Mouse (Mus musculus): Measurements from ENCODE around the gene Tent4a. TPM values are rescaled to one million over a fixed set of nuclear protein-coding genes. Genes with fewer than 3 reads are reported as not detected.
A peak's percentile ranks its signal among the peaks of the same experiment; 100 is the strongest.

Tent4a gene
- polyA plus RNA-seq, 1 experiment = 25.4 TPM

DNA sequence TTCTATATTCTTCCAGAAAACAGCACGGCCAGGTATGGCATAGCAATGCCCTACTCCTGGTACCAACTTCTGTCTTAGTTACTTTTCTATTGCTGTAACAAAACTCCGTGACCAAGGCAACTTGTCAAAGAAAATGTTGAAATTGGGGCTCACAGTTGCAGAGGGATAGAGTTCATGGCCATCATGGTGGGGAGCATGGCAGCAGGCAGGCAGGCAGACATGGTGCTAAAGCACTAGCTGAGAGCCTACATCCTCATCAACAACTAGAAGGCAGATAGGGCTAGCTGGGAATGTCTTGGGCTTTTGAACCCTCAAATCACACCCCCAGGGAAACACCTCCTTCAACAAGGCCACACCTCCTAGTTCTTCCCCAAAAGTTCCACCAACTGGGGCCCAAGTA is 16.4 kb upstream of the Tent4a start:
- H3K4me1 ChIP-seq (ENCODE audit: control insufficient read depth, insufficient read depth, low read length) = no peaks in the 10 kb centered on the region
- no peak overlapping the region for H3K4me3 ChIP-seq (ENCODE audit: insufficient read depth, low read length)
- no peak overlapping the region for H3K27ac ChIP-seq (ENCODE audit: insufficient read depth, low read length)
- TF ChIP-seq POLR2A (IDR thresholded peaks at IDR 0.05; ENCODE audit: extremely low read depth, insufficient read depth, low read length) = no peak

DNA sequence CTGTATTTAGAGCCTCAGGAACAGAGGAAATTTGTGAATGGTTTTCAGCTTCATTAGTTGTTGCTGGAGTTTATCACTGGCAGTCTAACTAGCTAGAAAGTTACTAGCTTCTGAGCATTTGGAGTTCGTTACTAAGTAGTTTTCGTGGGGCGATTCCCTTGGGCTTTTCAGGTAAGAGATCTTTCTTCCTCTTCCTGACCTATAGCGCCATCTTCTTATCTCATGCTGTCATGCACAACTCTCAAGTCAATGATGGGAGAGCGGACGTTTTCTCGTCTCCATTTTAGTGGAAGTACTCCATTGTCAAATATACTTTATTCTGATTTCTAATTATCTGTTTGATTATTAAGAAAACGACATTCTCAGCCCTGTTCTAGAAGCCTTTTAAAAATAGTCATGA is 15.6 kb upstream of the Tent4a start:
- Histone ChIP-seq H3K4me3 (ENCODE audit: insufficient read depth, low read length) (no peak overlapping the region), H3K27ac (ENCODE audit: insufficient read depth, low read length) (no peak overlapping the region), H3K4me1 (ENCODE audit: control insufficient read depth, insufficient read depth, low read length) (no peaks in the 10 kb centered on the region)
- TF ChIP-seq CTCF (IDR thresholded peaks at IDR 0.05; ENCODE audit: extremely low read depth, insufficient read depth, low read length) (peak; percentile 17; the same call in 1 of the 2 replicates), POLR2A (IDR thresholded peaks at IDR 0.05; ENCODE audit: extremely low read depth, insufficient read depth, low read length) (no peak)

DNA sequence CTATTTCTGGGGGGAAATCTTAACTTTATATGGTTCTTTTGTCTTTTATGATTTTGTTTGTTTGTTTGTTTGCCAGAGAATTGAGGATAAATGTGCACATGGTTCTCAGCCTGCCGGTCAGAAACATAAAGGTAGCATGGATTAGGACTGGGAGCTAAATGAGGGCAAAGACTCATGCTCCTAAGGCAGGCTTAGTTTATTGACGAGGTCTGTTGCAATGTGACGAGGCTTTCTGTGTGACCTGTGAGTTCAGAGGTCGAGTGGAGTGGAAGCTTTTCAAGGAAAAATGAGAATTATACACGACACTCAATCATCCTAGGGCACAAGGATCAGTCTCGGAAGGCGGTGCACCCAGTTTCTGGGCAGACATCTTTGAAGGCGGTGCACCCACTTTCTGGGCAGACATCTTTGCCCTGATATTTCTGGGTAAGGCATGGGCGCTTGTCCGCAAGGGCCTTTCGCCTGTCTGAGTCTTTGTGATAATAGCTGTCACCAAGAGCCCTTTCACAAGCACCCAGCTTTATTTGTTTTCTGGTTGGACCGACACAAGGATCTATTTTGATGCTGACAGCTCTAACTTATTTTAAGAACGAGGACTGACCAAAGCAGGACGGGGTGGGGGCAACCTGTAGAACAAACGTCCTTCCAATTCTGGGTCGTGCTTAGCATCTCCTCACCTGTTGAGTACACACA is 13.2 kb upstream of the Tent4a start:
- H3K27ac ChIP-seq (ENCODE audit: insufficient read depth, low read length) = no peak overlapping the region
- peaks cover under 1% of the 10 kb centered on the region; the same call in 1 of the 2 replicates for H3K4me1 ChIP-seq (ENCODE audit: control insufficient read depth, insufficient read depth, low read length)
- H3K4me3 ChIP-seq (ENCODE audit: insufficient read depth, low read length) = no peak overlapping the region

DNA sequence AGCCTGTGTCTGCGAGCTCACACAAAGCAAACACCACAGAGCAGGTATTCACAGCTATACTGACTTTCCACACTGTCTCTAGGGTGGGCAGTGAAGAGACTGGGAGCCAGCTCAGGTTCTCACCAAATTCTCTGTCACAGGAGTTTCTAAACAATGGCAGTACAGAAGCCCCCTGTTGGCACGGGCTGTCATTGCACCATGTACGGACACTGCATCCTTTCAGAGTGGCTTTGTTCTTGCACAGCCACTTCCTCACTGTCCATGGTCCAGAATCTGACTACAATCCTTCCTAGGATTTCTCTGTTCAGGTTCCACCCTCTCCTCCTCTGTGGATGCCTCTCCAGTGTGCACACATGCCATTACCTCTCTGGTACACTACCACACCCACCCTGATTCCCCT is 10.6 kb upstream of the Tent4a start:
- H3K27ac ChIP-seq (ENCODE audit: insufficient read depth, low read length) = no peak overlapping the region
- H3K4me1 ChIP-seq (ENCODE audit: control insufficient read depth, insufficient read depth, low read length) = peaks cover 5% of the 10 kb centered on the region; the same call in 1 of the 2 replicates
- TF ChIP-seq CTCF (IDR thresholded peaks at IDR 0.05; ENCODE audit: extremely low read depth, insufficient read depth, low read length) = 0 out of 2 replicates have a peak, but pooled peaks have one; percentile 30
- no peak for TF ChIP-seq POLR2A (IDR thresholded peaks at IDR 0.05; ENCODE audit: extremely low read depth, insufficient read depth, low read length)
- no peak overlapping the region for H3K4me3 ChIP-seq (ENCODE audit: insufficient read depth, low read length)

More for the DNA sequence above, 13.2 kb upstream of the Tent4a start:
- TF ChIP-seq POLR2A (IDR thresholded peaks at IDR 0.05; ENCODE audit: extremely low read depth, insufficient read depth, low read length) = no peak
- TF ChIP-seq CTCF (IDR thresholded peaks at IDR 0.05; ENCODE audit: extremely low read depth, insufficient read depth, low read length) = no peak

DNA sequence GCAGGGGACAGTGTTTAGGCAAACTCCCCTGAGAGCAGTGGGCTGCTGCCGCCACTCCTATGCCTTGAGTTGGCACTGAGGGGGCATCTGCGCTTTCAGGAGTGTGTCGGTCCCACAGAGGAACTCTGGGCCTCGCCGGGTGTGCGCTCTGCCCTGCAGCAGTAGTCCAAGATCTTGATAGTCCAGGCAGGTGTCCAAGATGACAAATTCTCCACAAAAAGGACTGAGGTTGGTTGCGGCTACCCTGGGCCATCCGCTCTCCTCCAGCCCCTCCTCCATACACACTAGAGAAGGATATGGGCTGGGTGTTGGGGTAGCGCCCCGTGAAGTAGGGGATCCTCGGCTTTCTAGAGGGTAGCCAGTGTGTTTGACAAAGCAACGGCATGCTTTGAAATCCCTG is 9.2 kb upstream of the Tent4a start:
- Histone ChIP-seq H3K4me1 (ENCODE audit: control insufficient read depth, insufficient read depth, low read length) (peaks cover 5% of the 10 kb centered on the region; the same call in 1 of the 2 replicates), H3K27ac (ENCODE audit: insufficient read depth, low read length) (no peak overlapping the region), H3K4me3 (ENCODE audit: insufficient read depth, low read length) (no peak overlapping the region)
- TF ChIP-seq CTCF (IDR thresholded peaks at IDR 0.05; ENCODE audit: extremely low read depth, insufficient read depth, low read length) (no peak), POLR2A (IDR thresholded peaks at IDR 0.05; ENCODE audit: extremely low read depth, insufficient read depth, low read length) (no peak)

DNA sequence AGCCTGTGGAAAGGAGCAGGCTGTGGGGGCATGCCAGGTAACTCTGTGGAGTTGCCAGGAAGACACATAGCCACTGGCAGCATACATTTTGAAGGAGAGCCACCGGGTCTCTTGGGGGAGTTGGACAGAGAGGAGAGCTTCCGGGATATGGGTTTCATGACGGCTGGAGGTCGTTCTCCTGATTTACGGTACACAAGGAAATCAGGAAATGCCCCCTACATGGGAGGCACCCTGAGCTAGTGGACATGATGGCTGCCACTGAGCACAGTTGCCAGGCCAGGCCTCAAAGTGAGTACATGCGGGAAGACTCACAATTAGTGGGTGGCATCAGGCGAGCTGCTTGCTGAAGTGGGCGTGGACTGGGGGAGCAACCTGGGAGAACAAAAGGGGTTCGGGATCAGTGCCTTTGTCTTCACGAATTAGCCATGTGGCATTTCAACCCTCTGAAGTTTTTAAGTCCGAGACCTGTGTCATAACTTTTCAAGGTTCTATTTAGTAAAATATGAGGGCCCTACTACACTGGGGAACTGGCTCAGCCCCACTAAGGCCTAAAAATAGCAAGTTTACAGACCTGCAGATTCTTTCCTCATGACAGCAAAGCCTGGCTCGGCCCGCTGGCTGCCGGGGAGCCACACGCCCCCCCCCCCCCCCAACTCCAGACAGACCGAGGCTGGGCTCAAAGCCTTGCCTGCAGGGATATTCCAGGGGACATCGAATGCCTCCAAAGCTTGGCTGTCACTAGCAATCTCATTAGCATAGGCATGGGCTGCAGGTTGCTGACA is 8.3 kb upstream of the Tent4a start:
- Histone ChIP-seq H3K27ac (ENCODE audit: insufficient read depth, low read length) (peak overlapping the region; percentile 24; the same call in 1 of the 2 replicates), H3K4me1 (ENCODE audit: control insufficient read depth, insufficient read depth, low read length) (peaks cover 5% of the 10 kb centered on the region; the same call in 1 of the 2 replicates), H3K4me3 (ENCODE audit: insufficient read depth, low read length) (no peak overlapping the region)
- TF ChIP-seq POLR2A (IDR thresholded peaks at IDR 0.05; ENCODE audit: extremely low read depth, insufficient read depth, low read length) (no peak), CTCF (IDR thresholded peaks at IDR 0.05; ENCODE audit: extremely low read depth, insufficient read depth, low read length) (no peak)

DNA sequence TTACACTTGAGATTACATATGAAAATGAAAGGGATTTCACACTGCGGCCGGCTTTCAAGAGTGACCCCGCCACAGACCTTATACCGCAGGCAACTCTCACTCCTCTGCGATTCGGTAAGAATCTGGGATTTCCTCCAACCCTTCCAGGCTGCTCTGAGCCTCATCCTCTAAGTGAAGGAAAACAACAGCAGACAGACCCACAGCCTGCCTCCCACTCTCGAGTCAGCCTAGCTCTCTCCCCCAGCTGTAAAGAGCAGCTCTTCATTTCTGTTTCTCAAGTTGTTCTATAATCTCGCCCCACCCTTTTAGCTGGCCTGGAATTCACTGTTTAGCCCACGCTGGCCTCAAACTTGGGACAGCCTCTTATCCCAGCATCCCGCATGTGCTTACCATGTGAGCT is 7.4 kb upstream of the Tent4a start:
- TF ChIP-seq CTCF (IDR thresholded peaks at IDR 0.05; ENCODE audit: extremely low read depth, insufficient read depth, low read length) (no peak), POLR2A (IDR thresholded peaks at IDR 0.05; ENCODE audit: extremely low read depth, insufficient read depth, low read length) (no peak)
- H3K4me3 ChIP-seq (ENCODE audit: insufficient read depth, low read length) = no peak overlapping the region
- peaks cover 5% of the 10 kb centered on the region; the same call in 1 of the 2 replicates for H3K4me1 ChIP-seq (ENCODE audit: control insufficient read depth, insufficient read depth, low read length)
- H3K27ac ChIP-seq (ENCODE audit: insufficient read depth, low read length) = no peak overlapping the region

DNA sequence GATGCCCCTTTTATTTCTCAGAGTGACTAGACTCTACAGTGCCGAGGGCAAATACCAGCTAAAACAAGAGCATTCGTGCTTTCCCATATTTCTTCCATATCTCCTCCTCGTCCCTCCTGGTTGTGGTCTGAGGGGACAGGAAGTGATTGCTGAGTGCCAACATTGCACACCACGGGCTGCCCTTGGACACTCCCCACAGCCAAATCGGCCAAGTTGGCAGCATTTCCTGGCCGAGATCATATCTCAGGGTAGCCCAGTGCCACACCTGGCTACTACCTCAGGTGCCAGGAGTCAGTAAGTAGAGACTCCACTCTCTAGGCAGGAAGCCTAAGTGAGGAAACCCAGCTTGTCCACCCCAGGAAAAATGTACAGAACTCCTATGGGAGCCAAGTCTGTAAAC is 6.8 kb upstream of the Tent4a start:
- H3K4me3 ChIP-seq (ENCODE audit: insufficient read depth, low read length) = no peak overlapping the region
- TF ChIP-seq POLR2A (IDR thresholded peaks at IDR 0.05; ENCODE audit: extremely low read depth, insufficient read depth, low read length) (no peak), CTCF (IDR thresholded peaks at IDR 0.05; ENCODE audit: extremely low read depth, insufficient read depth, low read length) (no peak)
- no peak overlapping the region for H3K27ac ChIP-seq (ENCODE audit: insufficient read depth, low read length)
- H3K4me1 ChIP-seq (ENCODE audit: control insufficient read depth, insufficient read depth, low read length) = peaks cover 5% of the 10 kb centered on the region; the same call in 1 of the 2 replicates

DNA sequence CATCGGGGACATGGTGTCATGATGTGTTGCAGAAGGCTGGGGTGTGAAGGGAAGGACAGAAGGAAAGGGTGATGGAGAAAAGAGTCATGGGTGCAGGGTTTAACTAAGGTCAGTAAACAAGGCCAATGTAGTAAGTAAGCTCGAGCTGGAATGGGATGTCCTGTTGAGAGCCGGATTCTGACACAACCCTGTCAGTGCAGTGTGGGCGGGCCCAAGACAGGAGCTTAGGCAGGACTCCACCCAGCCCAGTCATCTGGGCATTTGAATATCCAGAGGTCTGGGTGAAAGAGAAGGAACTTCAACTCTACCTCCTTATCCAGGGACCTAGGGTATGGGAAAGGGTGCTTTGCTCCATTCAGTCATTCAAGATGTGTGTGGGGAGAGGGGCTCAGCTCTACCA is 3.9 kb upstream of the Tent4a start:
- no peak overlapping the region for H3K27ac ChIP-seq (ENCODE audit: insufficient read depth, low read length)
- no peak overlapping the region for H3K4me3 ChIP-seq (ENCODE audit: insufficient read depth, low read length)
- TF ChIP-seq POLR2A (IDR thresholded peaks at IDR 0.05; ENCODE audit: extremely low read depth, insufficient read depth, low read length) (no peak), CTCF (IDR thresholded peaks at IDR 0.05; ENCODE audit: extremely low read depth, insufficient read depth, low read length) (no peak)
- peaks cover 5% of the 10 kb centered on the region; the same call in 1 of the 2 replicates for H3K4me1 ChIP-seq (ENCODE audit: control insufficient read depth, insufficient read depth, low read length)
